Mouse (Mus musculus) regulatory T cell (primary cell): Measurements from ENCODE around the gene Scrn1.

Source experiments
- in situ Hi-C: fragments of 300-600 bp; cut with MboI, MseI; formaldehyde crosslinking; loops from one replicate; pipeline ENCODE4 v1.15.1; 2025; ENCODE audit warnings: high pct_unique_total_duplicates

Scrn1 gene

GRCm38 (mm10) chr6:54565665-54566545 is at the start of gene Scrn1:
Gene Scrn1 (minus strand): TSS chr6:54566489.
- in situ Hi-C loops = no loop called here

GRCm38 (mm10) chr6:54606241-54606640 is 40.0 kb upstream of the Scrn1 start:
- in situ Hi-C loops = no loop called here

- in situ Hi-C loops = no loop called here
Measured at GRCm38 (mm10) chr6:54604001-54604715, 37.9 kb upstream of the Scrn1 start.

- in situ Hi-C loops = no loop called here
Measured at GRCm38 (mm10) chr6:54602891-54603290, 36.6 kb upstream of the Scrn1 start.

GRCm38 (mm10) chr6:54600681-54601347 is 34.5 kb upstream of the Scrn1 start:
- in situ Hi-C loops = no loop called here

GRCm38 (mm10) chr6:54597711-54598110 is 31.4 kb upstream of the Scrn1 start:
- in situ Hi-C loops = no loop called here

GRCm38 (mm10) chr6:54597208-54597607 is 30.9 kb upstream of the Scrn1 start, which contains the start of gene Fkbp14:
Gene Fkbp14 (minus strand): TSS chr6:54597308.
- in situ Hi-C loops = no loop called here

- in situ Hi-C loops = no loop called here
Measured at GRCm38 (mm10) chr6:54595330-54595878, 29.1 kb upstream of the Scrn1 start.

GRCm38 (mm10) chr6:54594469-54595329 is 28.4 kb upstream of the Scrn1 start, which contains the start of gene Plekha8:
Gene Plekha8 (plus strand): TSS chr6:54595111.
- in situ Hi-C loops = loop anchor here (5.0 kb wide), 1 partner anchor 568 kb away; no protein-coding TSS in a partner anchor

GRCm38 (mm10) chr6:54593766-54594468 is 27.6 kb upstream of the Scrn1 start:
- in situ Hi-C loops = loop anchor here (5.0 kb wide), 1 partner anchor 568 kb away; no protein-coding TSS in a partner anchor

GRCm38 (mm10) chr6:54592938-54593535 is 26.7 kb upstream of the Scrn1 start:
- in situ Hi-C loops = loop anchor here (5.0 kb wide), 1 partner anchor 569 kb away; no protein-coding TSS in a partner anchor

- in situ Hi-C loops = loop anchor here (5.0 kb wide), 1 partner anchor 571 kb away; no protein-coding TSS in a partner anchor
Measured at GRCm38 (mm10) chr6:54591778-54592177, 25.5 kb upstream of the Scrn1 start.

GRCm38 (mm10) chr6:54590691-54591090 is 24.4 kb upstream of the Scrn1 start:
- in situ Hi-C loops = loop anchor here (5.0 kb wide), 1 partner anchor 572 kb away; no protein-coding TSS in a partner anchor

- in situ Hi-C loops = no loop called here
Measured at GRCm38 (mm10) chr6:54588212-54588611, 21.9 kb upstream of the Scrn1 start.

- in situ Hi-C loops = no loop called here
Measured at GRCm38 (mm10) chr6:54587683-54588082, 21.4 kb upstream of the Scrn1 start.

- in situ Hi-C loops = no loop called here
Measured at GRCm38 (mm10) chr6:54586911-54587310, 20.6 kb upstream of the Scrn1 start.

GRCm38 (mm10) chr6:54586175-54586574 is 19.9 kb upstream of the Scrn1 start:
- in situ Hi-C loops = no loop called here

- in situ Hi-C loops = no loop called here
Measured at GRCm38 (mm10) chr6:54573218-54573955, 7.1 kb upstream of the Scrn1 start.

- in situ Hi-C loops = no loop called here
Measured at GRCm38 (mm10) chr6:54569776-54570175, 3.5 kb upstream of the Scrn1 start.
